Mouse (Mus musculus): Measurements from ENCODE around the gene Pga5.

The Pga5 gene

DNA sequence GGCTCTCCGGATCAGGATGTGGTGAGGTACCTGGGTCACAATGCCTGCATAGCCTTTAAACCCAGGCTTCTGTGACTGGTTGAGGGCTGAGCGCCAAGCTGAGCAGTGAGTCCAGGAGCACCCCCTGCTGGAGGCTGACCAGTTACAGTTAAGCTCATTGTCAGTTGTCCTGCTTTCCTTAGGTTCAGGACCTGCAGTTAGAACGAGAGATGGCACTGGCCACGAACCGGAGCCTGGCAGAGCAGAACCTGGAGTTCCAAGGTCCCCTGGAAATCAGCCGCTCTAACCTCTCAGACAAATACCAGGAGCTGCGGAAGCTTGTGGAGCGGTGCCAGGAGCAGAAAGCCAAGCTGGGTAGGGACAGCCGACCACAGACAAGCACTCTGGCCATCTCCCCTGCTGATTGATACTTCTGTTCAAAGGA lies 32.2 kb upstream of the Pga5 start:
- no peak for TF ChIP-seq GATA4 (IDR thresholded peaks at IDR 0.05; ENCODE audit: insufficient replicate concordance, low read length)

DNA sequence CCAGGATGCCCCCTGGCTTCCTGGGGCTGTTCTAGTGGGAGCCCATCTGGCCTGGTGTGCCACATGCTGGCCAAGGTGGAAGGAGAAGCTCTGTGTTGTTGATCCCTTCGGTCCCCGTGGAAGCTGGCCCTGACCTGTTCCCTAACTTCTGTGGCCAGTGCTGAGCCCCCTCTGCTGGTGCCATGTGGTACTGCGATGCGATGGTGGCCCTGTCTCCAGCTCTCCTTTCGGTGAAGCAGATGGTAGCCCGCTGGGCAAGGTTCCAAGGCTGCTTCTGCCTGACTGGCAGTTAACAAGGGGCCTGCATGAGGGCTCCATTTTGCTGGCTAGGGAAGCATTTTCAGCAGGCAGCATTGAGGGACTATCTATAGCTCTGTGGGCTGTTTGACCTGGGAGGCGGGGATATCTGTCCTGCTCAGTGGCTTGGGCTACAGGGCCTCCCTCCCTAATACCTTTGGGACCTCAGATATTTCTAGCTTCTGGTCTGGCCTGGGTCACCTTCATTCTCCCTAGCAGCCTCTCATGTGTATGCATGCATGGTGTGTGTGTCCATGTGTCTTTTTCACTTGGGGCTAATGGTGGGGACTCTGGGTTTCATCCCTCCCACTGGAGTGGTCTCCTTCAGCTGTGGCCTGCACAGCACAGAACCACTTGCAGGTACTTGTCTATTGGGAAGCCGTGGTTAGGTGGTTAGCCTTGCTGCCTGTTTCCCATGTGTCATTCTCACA lies 31.7 kb upstream of the Pga5 start:
- TF ChIP-seq GATA4 (IDR thresholded peaks at IDR 0.05; ENCODE audit: insufficient replicate concordance, low read length) = no peak

GRCm38 (mm10) chr19:10708900-10709299 lies 31.0 kb upstream of the Pga5 start:
- TF ChIP-seq GATA4 (IDR thresholded peaks at IDR 0.05; ENCODE audit: insufficient replicate concordance, low read length) = no peak

DNA sequence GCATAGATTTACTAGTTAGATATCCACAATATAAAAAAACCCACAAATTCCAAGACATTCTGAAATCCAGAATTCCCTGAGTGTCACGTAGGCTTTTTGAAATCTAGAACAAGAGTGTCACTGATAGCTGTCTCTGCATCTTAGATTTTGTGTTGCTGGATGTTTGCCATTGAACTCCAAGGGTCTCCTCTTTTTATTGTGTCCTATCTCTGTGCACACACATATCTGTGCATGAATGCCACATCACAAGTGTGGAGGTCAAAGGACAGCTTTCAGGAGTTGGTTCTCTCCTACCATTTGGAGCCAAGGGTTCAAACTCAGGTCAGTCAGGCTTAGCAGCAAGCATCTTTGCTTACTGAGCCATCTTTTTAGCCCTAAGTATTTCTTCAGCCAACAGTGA lies 30.0 kb upstream of the Pga5 start:
- no peak for TF ChIP-seq GATA4 (IDR thresholded peaks at IDR 0.05; ENCODE audit: insufficient replicate concordance, low read length)

GRCm38 (mm10) chr19:10707087-10707875 lies 29.4 kb upstream of the Pga5 start:
- TF ChIP-seq GATA4 (IDR thresholded peaks at IDR 0.05; ENCODE audit: insufficient replicate concordance, low read length) = no peak

DNA sequence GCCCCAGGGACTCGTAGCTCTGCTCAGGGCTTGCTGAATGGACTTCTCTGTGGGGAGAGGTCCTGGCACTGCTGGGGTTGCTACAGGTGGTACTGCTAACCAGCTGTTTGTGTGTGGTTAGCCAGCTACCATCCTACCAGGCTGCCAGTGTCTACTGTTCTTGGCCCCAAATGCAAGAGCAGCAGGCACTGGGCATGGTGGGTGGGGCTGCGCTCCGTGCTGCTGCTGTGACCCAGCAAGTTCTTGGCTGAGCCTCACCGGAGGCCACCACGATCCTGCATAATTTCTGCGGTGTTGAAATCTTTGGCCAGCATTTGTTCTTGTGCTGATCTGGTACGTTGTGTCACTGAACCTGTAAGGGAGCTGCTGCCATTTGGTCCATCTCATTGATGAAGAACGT lies 25.6 kb upstream of the Pga5 start:
- TF ChIP-seq GATA4 (IDR thresholded peaks at IDR 0.05; ENCODE audit: insufficient replicate concordance, low read length) = no peak

DNA sequence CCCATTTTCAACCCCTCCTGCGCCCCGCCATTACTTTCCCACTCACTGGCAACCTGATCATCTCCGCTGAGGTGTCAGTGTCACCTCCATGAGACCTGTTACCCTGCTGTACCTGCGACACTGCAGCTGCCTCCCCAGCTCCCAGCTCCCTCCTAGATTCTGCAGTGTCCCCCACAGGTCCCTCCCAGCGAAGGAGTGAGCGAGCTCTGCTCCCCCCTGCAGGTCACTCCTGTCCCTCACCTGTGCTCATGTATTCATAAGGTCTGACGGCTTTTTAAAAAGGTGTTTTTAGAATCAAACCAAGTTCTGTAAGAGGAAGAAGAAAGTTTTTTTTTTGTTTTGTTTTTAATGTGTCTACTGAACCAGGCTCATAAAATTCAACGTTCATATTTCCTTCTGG lies 24.3 kb upstream of the Pga5 start:
- TF ChIP-seq GATA4 (IDR thresholded peaks at IDR 0.05; ENCODE audit: insufficient replicate concordance, low read length) = no peak

- TF ChIP-seq GATA4 (IDR thresholded peaks at IDR 0.05; ENCODE audit: insufficient replicate concordance, low read length) = no peak
These were observed 23.3 kb upstream of the Pga5 start for GRCm38 (mm10) chr19:10701013-10701726.

DNA sequence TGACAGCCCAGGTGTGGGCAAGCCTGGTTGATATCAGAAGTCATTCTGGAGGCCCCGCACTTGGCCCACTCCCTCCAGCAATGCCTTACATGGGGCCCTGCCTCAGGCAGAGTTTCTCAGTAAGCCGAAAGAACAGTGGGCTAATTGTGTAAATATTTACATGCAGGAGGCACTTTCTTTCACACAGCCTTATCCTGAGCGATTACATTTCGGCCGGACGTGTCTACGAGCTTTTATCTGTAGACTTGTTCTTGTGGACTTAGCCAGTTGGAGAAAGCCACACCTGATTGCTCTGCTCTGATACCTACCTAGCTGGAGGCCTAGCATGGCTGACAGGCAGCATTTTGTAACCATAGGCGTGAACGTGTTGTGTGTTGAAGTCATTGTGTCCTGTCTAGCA lies 22.0 kb upstream of the Pga5 start:
- no peak for TF ChIP-seq GATA4 (IDR thresholded peaks at IDR 0.05; ENCODE audit: insufficient replicate concordance, low read length)

DNA sequence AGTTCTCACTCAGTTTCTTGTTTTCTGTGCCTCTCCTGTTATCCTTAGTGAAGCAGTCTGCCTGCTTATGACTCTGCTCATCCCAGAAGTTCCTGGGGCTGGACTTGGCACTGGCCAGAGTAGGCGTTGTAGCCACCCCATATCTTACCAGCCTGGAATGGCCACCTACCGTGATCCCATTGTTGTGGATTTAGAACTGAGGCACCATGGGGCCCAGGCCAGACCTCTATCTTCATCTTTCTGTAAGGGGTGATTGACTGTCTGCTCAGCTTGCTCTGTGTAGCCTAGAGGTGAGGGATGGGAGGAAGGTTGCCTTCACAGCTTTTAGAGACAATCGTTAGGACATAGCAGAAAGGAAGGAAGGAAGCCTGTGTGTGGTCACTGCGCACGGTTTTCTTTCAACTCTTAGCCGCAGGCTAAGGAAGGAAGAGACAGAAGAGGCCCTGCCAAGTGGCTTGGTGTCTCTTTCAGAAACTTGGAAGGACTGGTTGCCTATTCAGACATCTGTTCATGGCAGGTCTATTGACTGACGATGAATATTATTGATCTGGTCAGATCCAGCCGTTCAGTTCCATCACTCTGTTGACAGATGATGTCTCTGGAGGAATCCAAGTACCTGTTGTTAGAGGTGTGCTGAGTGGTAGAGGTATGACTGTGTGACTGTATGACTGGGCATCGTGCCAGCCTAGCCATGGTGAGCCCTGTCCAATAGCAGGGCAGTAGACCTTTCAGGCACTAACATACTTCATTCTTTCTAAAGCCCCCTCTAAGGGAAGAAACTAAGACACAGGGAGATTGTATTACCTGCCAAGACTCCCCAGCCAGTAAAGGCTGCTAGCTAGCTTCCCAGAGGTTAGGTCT lies 20.5 kb upstream of the Pga5 start:
- TF ChIP-seq GATA4 (IDR thresholded peaks at IDR 0.05; ENCODE audit: insufficient replicate concordance, low read length) = no peak

DNA sequence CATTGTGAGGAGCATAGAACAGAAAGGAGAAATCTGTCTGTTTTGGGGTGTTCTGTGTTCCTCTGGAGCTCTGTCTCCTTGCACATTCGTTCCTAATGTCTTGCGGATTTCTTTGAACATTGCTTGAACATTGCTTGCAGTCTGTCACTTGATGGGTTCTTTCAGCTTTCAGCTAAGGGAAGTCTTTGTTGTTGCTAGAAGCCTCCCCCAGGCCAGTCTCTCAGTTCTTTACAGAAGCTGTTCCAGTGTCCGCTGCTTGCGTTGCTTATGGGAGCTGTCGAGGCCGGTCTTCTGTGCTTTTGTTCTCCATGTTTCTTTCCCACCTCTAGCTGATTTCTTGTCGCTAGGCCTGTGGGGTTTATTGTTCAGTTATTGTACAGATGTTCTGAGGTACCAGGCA lies 17.9 kb upstream of the Pga5 start:
- TF ChIP-seq GATA4 (IDR thresholded peaks at IDR 0.05; ENCODE audit: insufficient replicate concordance, low read length) = no peak

- TF ChIP-seq GATA4 (IDR thresholded peaks at IDR 0.05; ENCODE audit: insufficient replicate concordance, low read length) = no peak
These were observed 16.2 kb upstream of the Pga5 start for GRCm38 (mm10) chr19:10693926-10694682.

- TF ChIP-seq GATA4 (IDR thresholded peaks at IDR 0.05; ENCODE audit: insufficient replicate concordance, low read length) = no peak
These were observed 14.5 kb upstream of the Pga5 start for GRCm38 (mm10) chr19:10692361-10692760.

DNA sequence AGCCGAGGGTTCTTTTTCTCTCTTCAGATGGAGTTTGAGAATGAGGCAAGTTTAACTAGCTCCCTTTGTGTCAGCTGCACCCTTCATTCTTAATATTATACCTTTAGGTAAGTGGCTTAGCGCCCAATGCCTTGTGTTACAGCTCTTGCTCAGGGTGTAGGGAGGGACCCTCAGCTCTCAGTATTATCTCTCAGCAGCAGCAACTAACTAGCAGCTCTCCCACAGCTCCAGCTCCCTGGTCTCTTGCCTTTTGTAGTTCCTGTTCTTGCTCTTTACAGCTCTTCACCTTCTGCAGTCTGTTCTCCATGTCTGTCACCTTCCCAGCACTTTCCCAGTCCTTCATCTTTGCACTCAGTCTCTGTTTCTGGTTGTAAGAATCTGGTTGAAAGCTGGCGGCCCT lies 13.8 kb upstream of the Pga5 start:
- no peak for TF ChIP-seq GATA4 (IDR thresholded peaks at IDR 0.05; ENCODE audit: insufficient replicate concordance, low read length)

Measured in liver, adult (tissue).